Mouse (Mus musculus) liver, embryonic 11.5 days (tissue): ENCODE measurements around the gene Proca1. TPM values are rescaled to one million over a fixed set of nuclear protein-coding genes. Genes with fewer than 3 reads are reported as not detected.

Experiments
- ATAC-seq: fragments of 200-750 bp; cut with Nextera tagmentation; replicated peaks from 2 replicates; pipeline ENCODE4 v1.8.0; 2017; ENCODE audit warnings: moderate number of reproducible peaks, mild to moderate bottlenecking, moderate TSS enrichment, moderate library complexity; ENCODE audit not compliant: low FRiP score
- DNase-seq: peaks from one replicate; pipeline ENCODE4 v3.0.0-alpha.2; 2017; ENCODE audit warnings: low spot score
- H3K27ac ChIP-seq: fragments of 300-500 bp; sonication (generic); 2 replicates; pipeline ENCODE4 v1.5.1; 2014; ENCODE audit warnings: mild to moderate bottlenecking, low read depth, low read length, control low read depth
- H3K27me3 ChIP-seq: fragments of 300-500 bp; sonication (generic); replicated peaks from 2 replicates; pipeline ENCODE4 v1.6.1; 2014; ENCODE audit warnings: low read length, mixed read lengths; ENCODE audit not compliant: control insufficient read depth, insufficient read depth
- H3K36me3 ChIP-seq: fragments of 300-500 bp; sonication (generic); 2 replicates; pipeline ENCODE4 v1.6.1; 2014; ENCODE audit warnings: mild to moderate bottlenecking, low read length, moderate library complexity, mixed read lengths; ENCODE audit not compliant: control insufficient read depth, insufficient read depth
- H3K4me1 ChIP-seq: fragments of 300-500 bp; sonication (generic); replicated peaks from 2 replicates; pipeline ENCODE4 v1.6.1; 2014; ENCODE audit warnings: low read length, mixed read lengths; ENCODE audit not compliant: control insufficient read depth, insufficient read depth
- H3K4me2 ChIP-seq: fragments of 300-500 bp; sonication (generic); 2 replicates; pipeline ENCODE4 v1.6.1; 2014; ENCODE audit warnings: mild to moderate bottlenecking, control low read depth, moderate library complexity
- H3K4me3 ChIP-seq: fragments of 300-500 bp; sonication (generic); 2 replicates; pipeline ENCODE4 v1.5.1; 2014; ENCODE audit warnings: low read depth, low read length, control low read depth
- H3K9ac ChIP-seq: fragments of 300-500 bp; sonication (generic); 2 replicates; pipeline ENCODE4 v1.6.1; 2014; ENCODE audit warnings: low read depth, low read length, control low read depth
- H3K9me3 ChIP-seq: fragments of 300-500 bp; sonication (generic); 2 replicates; pipeline ENCODE4 v1.6.1; 2016; ENCODE audit warnings: low read length, inconsistent platforms, mixed read lengths; ENCODE audit not compliant: control insufficient read depth
- WGBS: fragments of 180-500 bp; shearing (Covaris S2); extraction: QIAGEN DNeasy Blood & Tissue Kit; methylation state at CpG from one replicate; pipeline ENCODE4 v1.1.7; 2014; 5-methylcytosine and 5-hydroxymethylcytosine counted together
- polyA plus RNA-seq: library from polyadenylated mRNA; unstranded; fragments of >200 nt; fragmentation: Nextera tagmentation; extraction: Ambion mirVana; gene quantifications from 2 replicates; pipeline ENCODE4 v1.2.1, GENCODE M21; 2014

Gene Proca1
- polyA plus RNA-seq, 1 experiment from 2014 or later = 2.5 TPM

GRCm38 (mm10) chr11:78163681-78164603, 29.2 kb upstream of the Proca1 start:
- Histone ChIP-seq H3K4me2 (peak overlapping the region; percentile 97), H3K27me3 (no peaks in the 10 kb centered on the region), H3K36me3 (peaks cover 26% of the 10 kb centered on the region), H3K4me1 (peaks cover 49% of the 10 kb centered on the region), H3K4me3 (peak overlapping the region; percentile 98), H3K9ac (peak overlapping the region; percentile 99), H3K9me3 (no peaks in the 10 kb centered on the region), H3K27ac (peak overlapping the region; percentile 92)
- DNase-seq (peak; percentile 75), ATAC-seq (no peak)
- under 1% methylated on average over 22 of the region's 22 CpGs for WGBS

- Histone ChIP-seq H3K4me2 (peak overlapping the region; percentile 97), H3K4me1 (peaks cover 52% of the 10 kb centered on the region), H3K4me3 (peak overlapping the region; percentile 98), H3K36me3 (peaks cover 26% of the 10 kb centered on the region), H3K9me3 (no peaks in the 10 kb centered on the region), H3K9ac (peak overlapping the region; percentile 99), H3K27me3 (no peaks in the 10 kb centered on the region), H3K27ac (peak overlapping the region; percentile 92)
- DNase-seq = no peak
- no peak for ATAC-seq
- WGBS = under 1% methylated on average over 14 of the region's 14 CpGs
Measured at GRCm38 (mm10) chr11:78164604-78164923, 28.6 kb upstream of the Proca1 start.

DNA sequence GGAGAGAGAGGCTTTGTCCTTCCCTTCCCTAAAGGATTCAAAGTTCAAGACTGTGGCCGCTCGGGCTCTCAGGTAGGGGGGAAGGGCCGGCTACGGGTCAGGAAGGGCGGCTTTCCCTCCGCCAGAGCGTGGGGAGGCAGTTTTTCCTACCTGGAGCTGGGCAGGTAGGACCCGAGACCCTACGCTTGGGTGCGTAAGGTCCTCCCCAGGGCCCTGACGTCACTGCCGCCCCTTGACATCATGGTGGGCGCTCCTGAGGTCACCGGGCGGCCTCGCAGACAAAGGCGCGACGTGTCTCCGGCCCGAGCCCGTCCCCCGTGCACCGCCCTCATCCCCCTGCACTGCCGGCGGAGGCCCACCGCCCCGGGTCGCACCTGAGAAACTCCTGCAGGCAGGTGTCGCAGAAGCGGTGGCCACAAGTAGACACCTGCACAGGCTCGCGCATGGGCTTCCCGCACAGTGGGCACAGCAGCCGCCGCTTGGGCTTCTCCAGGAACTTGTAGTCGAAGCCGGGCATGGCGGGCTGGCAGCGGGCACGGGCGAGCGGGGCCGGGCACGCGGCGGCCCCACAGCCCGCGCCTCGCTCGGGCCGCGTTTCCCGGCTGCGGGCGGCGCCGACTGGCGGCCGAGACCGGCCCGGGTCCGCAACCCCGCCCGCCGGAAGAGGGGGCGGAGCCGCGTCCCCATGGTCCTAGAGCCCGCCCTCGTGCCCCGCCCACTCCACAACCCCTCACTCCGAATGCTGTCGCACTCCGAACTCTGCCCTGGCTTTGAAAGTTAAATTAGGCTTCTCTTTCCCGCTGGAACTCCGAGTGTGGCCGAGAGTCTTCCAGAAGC, 28.1 kb upstream of the Proca1 start, which contains the start of gene Traf4:
Gene Traf4 (minus strand): TSS at position 666 of the 837 bp plus-strand sequence.
- DNase-seq = peak; percentile 88
- Histone ChIP-seq H3K4me3 (peak within 1 kb of the TSS; percentile 98), H3K4me1 (peaks cover 57% of the 10 kb centered on the region), H3K9me3 (no peaks in the 10 kb centered on the region), H3K9ac (peak within 1 kb of the TSS; percentile 99), H3K4me2 (peak within 1 kb of the TSS; percentile 97), H3K36me3 (peaks cover 21% of the 10 kb centered on the region), H3K27ac (peak within 1 kb of the TSS; percentile 92), H3K27me3 (no peaks in the 10 kb centered on the region)
- ATAC-seq = peak; percentile 82
- WGBS = under 1% methylated on average over 78 of the region's 78 CpGs

- DNase-seq (no peak), ATAC-seq (peak; percentile 17)
- H3K27me3 ChIP-seq = no peaks in the 10 kb centered on the region
- H3K4me3 ChIP-seq = peak overlapping the region; percentile 98
- H3K4me2 ChIP-seq = peak overlapping the region; percentile 97
- H3K27ac ChIP-seq = peak overlapping the region; percentile 92
- H3K9ac ChIP-seq = peak overlapping the region; percentile 99
- H3K4me1 ChIP-seq = peaks cover 59% of the 10 kb centered on the region
- peaks cover 15% of the 10 kb centered on the region for H3K36me3 ChIP-seq
- 6% methylated on average over 16 of the region's 16 CpGs for WGBS
- no peaks in the 10 kb centered on the region for H3K9me3 ChIP-seq
Measured at GRCm38 (mm10) chr11:78165761-78166109, 27.5 kb upstream of the Proca1 start.

DNA sequence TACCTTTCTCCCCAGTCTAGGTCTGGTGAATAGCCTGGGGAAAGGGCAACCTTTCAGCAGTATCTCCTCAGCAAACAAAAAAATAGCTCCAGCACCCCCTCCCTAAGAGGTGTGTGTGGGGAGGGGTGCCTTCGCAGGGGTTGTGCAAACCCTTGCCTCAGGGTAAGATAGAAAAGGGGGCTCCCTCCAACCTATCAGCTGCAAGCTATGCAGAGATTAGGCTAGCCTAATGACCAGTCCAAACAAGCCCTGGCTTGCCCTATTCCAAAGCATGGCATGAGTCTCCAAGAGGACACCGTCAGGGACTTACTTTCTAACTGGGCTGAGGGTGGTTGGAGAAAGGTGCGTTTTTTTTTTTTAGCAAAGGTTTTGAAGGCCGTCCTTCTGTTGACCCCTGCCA, 27.0 kb upstream of the Proca1 start:
- Histone ChIP-seq H3K27ac (peak overlapping the region; percentile 92), H3K4me2 (peak overlapping the region; percentile 97), H3K27me3 (no peaks in the 10 kb centered on the region), H3K36me3 (peaks cover 11% of the 10 kb centered on the region), H3K9me3 (no peaks in the 10 kb centered on the region), H3K4me3 (peak overlapping the region; percentile 98), H3K4me1 (peaks cover 59% of the 10 kb centered on the region), H3K9ac (peak overlapping the region; percentile 99)
- DNase-seq (no peak), ATAC-seq (no peak)
- WGBS = 44% methylated on average over 4 of the region's 4 CpGs

DNA sequence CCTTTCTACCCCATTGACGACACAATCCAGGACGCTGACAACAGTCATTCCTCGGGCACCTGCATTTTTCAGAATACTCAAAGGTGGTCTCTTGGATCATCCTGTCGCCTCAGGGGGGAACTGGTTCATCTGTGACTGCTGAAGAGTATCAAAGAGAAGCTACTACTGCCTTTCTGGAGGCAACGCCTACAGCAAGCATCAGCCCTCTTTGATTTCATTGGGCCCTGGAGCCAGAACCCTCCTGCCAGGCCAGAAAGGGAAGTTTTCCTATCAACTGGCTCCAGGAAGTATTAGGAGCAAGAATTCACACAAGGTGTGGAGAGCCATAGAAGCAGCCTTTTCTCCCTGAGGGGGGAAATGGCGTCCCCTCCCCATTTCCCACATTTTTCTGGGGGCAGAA, 26.6 kb upstream of the Proca1 start:
- WGBS = 60% methylated on average over 6 of the region's 6 CpGs
- no peak for ATAC-seq
- no peak for DNase-seq
- Histone ChIP-seq H3K27ac (0 out of 2 replicates have a peak overlapping the region, but pooled peaks have one; percentile 22), H3K27me3 (no peaks in the 10 kb centered on the region), H3K4me1 (peaks cover 59% of the 10 kb centered on the region), H3K4me2 (peak overlapping the region; percentile 97), H3K9ac (0 out of 2 replicates have a peak overlapping the region, but pooled peaks have one; percentile 12), H3K4me3 (0 out of 2 replicates have a peak overlapping the region, but pooled peaks have one; percentile 98), H3K9me3 (no peaks in the 10 kb centered on the region), H3K36me3 (peaks cover 8% of the 10 kb centered on the region)

DNA sequence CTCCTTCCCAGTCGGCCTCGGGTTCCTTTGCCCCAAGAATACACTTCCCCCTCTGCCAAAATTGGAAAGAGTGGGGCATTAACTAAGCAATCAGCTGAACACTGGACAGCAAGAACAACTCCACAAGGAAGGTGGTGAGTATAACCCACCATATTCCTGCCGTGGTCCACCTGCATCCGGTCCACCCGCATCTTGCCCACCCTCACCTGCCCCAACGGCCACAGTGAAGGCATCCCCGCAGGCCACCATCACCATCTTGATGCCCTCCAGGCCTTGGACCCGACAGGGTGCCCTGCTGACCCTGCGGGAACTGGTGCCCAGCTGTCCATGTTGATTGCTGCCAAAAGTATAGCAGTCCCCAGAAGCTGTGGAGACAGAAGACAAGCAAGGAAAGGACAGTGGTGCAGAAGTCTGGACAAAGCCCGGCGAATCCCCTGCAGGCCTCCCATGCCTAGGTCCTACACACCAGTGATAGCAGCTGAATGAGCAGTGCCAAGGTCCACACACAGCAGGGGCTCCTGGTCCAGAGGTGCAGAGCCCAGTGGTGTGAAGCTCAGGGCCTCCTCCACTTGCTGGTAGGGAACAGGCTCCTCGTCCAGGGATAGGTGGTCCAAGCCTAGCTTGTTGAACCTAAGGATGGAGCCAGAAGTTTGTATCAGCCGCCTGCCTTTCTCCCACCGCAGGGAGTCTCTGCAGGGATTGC, 25.8 kb upstream of the Proca1 start:
- Histone ChIP-seq H3K9me3 (no peaks in the 10 kb centered on the region), H3K4me3 (no peak overlapping the region), H3K27me3 (no peaks in the 10 kb centered on the region), H3K9ac (no peak overlapping the region), H3K27ac (peak overlapping the region; percentile 85), H3K4me1 (peaks cover 53% of the 10 kb centered on the region), H3K36me3 (peaks cover 3% of the 10 kb centered on the region; the same call in 1 of the 2 replicates), H3K4me2 (no peak overlapping the region; the same call in 1 of the 2 replicates)
- DNase-seq (no peak), ATAC-seq (no peak)
- 89% methylated on average over 14 of the region's 14 CpGs for WGBS
